Mouse (Mus musculus): ENCODE measurements around the gene Zfp819.

GRCm38 (mm10) chr7:43622927-43623326, 16.0 kb downstream of the Zfp819 start:
- TF ChIP-seq POLR2A (IDR thresholded peaks at IDR 0.05; ENCODE audit: low read depth, low read length) (no peak), CTCF (conservative IDR thresholded peaks at IDR 0.05; ENCODE audit: insufficient read depth, insufficient read length, low read depth, low read length) (no peak)

All from kidney, adult 2 months (tissue).